Mouse (Mus musculus) limb, embryonic 12.5 days (tissue): ENCODE measurements around the gene Mcemp1. TPM values are rescaled to one million over a fixed set of nuclear protein-coding genes. Genes with fewer than 3 reads are reported as not detected.

ENCODE experiments used
- ATAC-seq: fragments of 200-750 bp; cut with Nextera tagmentation; 2 replicates; pipeline ENCODE4 v1.8.0; 2017; ENCODE audit warnings: low read depth, moderate TSS enrichment; ENCODE audit not compliant: insufficient number of reproducible peaks, insufficient read depth, low FRiP score, low TSS enrichment
- H3K27ac ChIP-seq: fragments of 300-500 bp; sonication (generic); 2 replicates; pipeline ENCODE4 v1.5.1; 2016; ENCODE audit warnings: mild to moderate bottlenecking, moderate library complexity
- H3K27me3 ChIP-seq: fragments of 300-500 bp; sonication (generic); 2 replicates; pipeline ENCODE4 v1.6.1; 2016; ENCODE audit warnings: mild to moderate bottlenecking, moderate library complexity
- H3K36me3 ChIP-seq: fragments of 300-500 bp; sonication (generic); 2 replicates; pipeline ENCODE4 v1.6.1; 2016; ENCODE audit warnings: mild to moderate bottlenecking, moderate library complexity
- H3K4me1 ChIP-seq: fragments of 300-500 bp; sonication (generic); replicated peaks from 2 replicates; pipeline ENCODE4 v1.6.1; 2016
- H3K4me2 ChIP-seq: fragments of 300-500 bp; sonication (generic); 2 replicates; pipeline ENCODE4 v1.6.1; 2016; ENCODE audit warnings: mild to moderate bottlenecking, moderate library complexity
- H3K4me3 ChIP-seq: fragments of 300-500 bp; sonication (generic); replicated peaks from 2 replicates; pipeline ENCODE4 v1.5.1; 2016; ENCODE audit warnings: mild to moderate bottlenecking
- H3K9ac ChIP-seq: fragments of 300-500 bp; sonication (generic); replicated peaks from 2 replicates; pipeline ENCODE4 v1.6.1; 2016; ENCODE audit warnings: mild to moderate bottlenecking, moderate library complexity
- H3K9me3 ChIP-seq: fragments of 300-500 bp; sonication (generic); 2 replicates; pipeline ENCODE4 v1.6.1; 2016; ENCODE audit warnings: mild to moderate bottlenecking, moderate library complexity
- WGBS: fragments of 180-500 bp; shearing (Covaris S2); methylation state at CpG from one replicate; pipeline ENCODE4 v1.1.7; 2016; 5-methylcytosine and 5-hydroxymethylcytosine counted together
- polyA plus RNA-seq: library from polyadenylated mRNA; unstranded; fragments of >200 nt; fragmentation: Nextera tagmentation; extraction: Ambion mirVana; gene quantifications from 2 replicates; pipeline ENCODE4 v1.2.1, GENCODE M21; 2016

Mcemp1 gene
- polyA plus RNA-seq, 1 experiment from 2014 or later: not detected

DNA sequence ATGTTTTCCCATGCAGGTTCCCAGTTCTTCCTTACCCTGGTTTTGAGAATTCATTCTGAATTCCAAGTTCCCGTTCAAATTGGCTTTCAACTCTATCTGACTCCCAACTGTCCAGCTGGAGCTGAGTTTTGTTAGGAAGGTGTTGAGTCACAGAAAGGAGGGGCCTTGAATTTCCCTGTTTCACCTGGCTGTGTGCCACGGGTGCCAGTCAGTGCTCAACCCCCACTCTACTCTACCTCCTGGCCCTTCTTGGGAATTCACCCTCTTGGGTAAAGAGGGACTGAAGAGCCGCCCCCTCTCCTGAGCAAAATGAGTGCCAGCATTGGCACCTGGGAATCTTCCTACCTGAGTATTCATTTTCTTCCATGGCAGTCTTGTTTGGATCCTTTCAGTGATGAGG is 25.2 kb downstream of the Mcemp1 start:
- no peak overlapping the region for H3K9ac ChIP-seq
- H3K27me3 ChIP-seq: no peaks in the 10 kb centered on the region
- H3K4me3 ChIP-seq: no peak overlapping the region
- H3K27ac ChIP-seq: no peak overlapping the region
- no peaks in the 10 kb centered on the region for H3K4me1 ChIP-seq
- no peaks in the 10 kb centered on the region for H3K9me3 ChIP-seq
- no peaks in the 10 kb centered on the region for H3K36me3 ChIP-seq
- 68% methylated on average over 3 of the region's 3 CpGs for WGBS
- no peak for ATAC-seq
- no peak overlapping the region for H3K4me2 ChIP-seq

DNA sequence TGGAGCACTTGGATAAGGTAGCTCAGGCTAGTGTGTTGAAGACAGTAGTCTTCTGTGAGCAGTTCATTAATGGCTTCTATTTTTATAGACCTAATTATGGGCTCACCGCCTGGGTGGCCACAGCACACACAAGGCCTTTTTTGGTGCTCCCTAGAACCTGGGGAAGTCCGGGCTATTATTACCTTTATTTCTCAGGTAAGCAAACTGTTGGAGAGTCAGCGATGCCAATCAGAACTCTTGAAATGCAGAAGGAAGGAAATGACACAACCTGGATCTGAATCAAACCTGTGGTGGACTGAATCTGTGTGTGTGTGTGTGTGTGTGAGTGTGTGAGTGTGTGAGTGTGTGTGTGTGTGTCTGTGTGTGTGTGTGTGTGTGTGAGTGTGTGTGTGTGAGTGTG is 28.6 kb downstream of the Mcemp1 start, which contains the start of gene Fcer2a:
Fcer2a (minus strand) TSS at position 55 of the 400 bp plus-strand sequence.
- Histone ChIP-seq H3K4me2 (no peak within 1 kb of the TSS), H3K36me3 (no peaks in the 10 kb centered on the region), H3K27ac (no peak within 1 kb of the TSS), H3K4me3 (no peak within 1 kb of the TSS), H3K9me3 (no peaks in the 10 kb centered on the region), H3K27me3 (no peaks in the 10 kb centered on the region), H3K9ac (no peak within 1 kb of the TSS), H3K4me1 (no peaks in the 10 kb centered on the region)
- 77% methylated on average over 3 of the region's 3 CpGs for WGBS
- no peak for ATAC-seq

DNA sequence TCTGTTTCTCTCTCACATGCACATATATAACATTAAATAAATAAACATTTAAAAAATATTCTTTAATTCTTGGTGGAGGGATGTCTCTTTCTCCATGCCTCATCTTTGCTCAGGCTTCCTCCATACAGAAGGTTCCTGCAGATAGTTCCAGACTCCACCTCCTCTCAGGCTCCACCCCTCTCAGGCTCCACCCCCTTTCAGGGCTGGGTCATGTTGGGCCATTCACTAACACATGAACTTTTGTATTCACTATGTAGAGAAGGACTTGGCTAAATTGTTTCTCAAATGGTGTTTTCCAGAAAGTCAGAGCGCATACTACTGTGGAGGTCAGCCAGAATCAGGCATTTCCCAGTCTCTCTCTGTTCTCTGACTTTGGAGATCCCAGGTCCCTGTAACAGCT is 35.9 kb downstream of the Mcemp1 start:
- H3K9ac ChIP-seq: no peak overlapping the region
- ATAC-seq: no peak
- H3K4me3 ChIP-seq: no peak overlapping the region
- no peaks in the 10 kb centered on the region for H3K9me3 ChIP-seq
- H3K4me1 ChIP-seq: no peaks in the 10 kb centered on the region
- no peak overlapping the region for H3K4me2 ChIP-seq
- no peaks in the 10 kb centered on the region for H3K27me3 ChIP-seq
- H3K36me3 ChIP-seq: no peaks in the 10 kb centered on the region
- no peak overlapping the region for H3K27ac ChIP-seq
- 100% methylated on average over 1 of the region's 1 CpGs for WGBS

DNA sequence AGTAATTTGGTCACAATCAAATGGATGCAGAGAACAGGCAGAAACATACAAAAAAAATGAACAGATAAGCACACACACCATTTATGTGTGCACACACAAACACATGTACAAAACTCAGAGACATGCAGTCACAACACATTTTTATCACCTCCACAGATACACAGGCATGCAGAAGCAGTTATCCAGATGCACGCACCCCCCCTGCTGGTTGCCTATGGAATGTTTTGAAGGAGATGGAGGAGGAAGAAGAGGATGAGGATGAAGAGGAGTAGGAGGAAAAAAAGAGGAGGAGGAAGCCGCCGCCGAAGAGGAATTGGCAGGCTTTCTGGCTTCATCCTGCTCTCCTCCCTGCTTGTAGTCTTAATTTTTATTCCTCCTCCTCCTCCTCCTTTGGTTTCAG is 40.2 kb downstream of the Mcemp1 start:
- no peak for ATAC-seq
- no peaks in the 10 kb centered on the region for H3K9me3 ChIP-seq
- H3K27ac ChIP-seq: no peak overlapping the region
- no peak overlapping the region for H3K4me3 ChIP-seq
- no peak overlapping the region for H3K4me2 ChIP-seq
- H3K9ac ChIP-seq: no peak overlapping the region
- 71% methylated on average over 4 of the region's 4 CpGs for WGBS
- H3K36me3 ChIP-seq: no peaks in the 10 kb centered on the region
- no peaks in the 10 kb centered on the region for H3K4me1 ChIP-seq
- H3K27me3 ChIP-seq: no peaks in the 10 kb centered on the region

DNA sequence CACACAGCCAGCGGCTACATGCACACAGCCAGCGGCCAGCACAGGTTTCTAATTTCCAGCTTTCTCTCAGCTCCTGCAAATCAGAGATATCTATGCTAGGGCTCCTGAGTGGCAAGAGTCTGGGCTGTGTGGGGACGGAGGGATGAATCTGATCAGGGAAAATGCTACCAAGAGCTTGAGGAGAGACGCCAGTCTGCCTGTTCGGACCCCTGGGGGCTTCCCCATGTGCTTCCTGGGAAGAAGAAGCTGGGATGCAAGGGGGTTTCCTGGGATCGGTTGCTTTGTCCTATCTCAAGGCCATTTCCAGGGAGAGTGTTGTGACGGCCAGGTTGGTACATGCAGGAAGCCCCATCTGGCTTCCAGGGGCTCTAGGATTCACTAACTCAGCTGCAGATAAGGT is 42.1 kb downstream of the Mcemp1 start:
- no peaks in the 10 kb centered on the region for H3K36me3 ChIP-seq
- 67% methylated on average over 7 of the region's 7 CpGs for WGBS
- no peaks in the 10 kb centered on the region for H3K27me3 ChIP-seq
- no peak for ATAC-seq
- no peaks in the 10 kb centered on the region for H3K4me1 ChIP-seq
- H3K27ac ChIP-seq: no peak overlapping the region
- H3K9ac ChIP-seq: no peak overlapping the region
- H3K9me3 ChIP-seq: no peaks in the 10 kb centered on the region
- H3K4me2 ChIP-seq: no peak overlapping the region
- H3K4me3 ChIP-seq: no peak overlapping the region

DNA sequence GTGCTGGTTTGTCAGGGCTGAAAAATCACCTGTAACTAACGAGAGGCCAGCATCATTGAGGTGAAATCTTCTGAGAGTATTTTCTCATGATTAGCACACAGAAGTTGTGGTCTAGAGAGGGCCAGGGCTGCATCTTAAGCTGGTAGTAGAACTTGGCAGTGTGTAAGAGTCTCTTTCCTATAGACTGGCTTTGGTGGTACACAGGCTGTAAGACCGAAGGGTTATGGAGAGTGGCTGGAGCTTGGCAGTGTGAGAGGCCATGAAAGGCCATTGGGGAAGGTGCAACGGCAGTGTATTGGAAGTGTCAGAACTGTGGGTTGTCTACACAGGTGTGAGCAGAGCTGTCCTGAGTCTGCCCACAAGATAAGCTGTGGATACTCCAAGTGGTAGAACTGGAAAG is 44.8 kb downstream of the Mcemp1 start:
- Histone ChIP-seq H3K27ac (no peak overlapping the region), H3K9me3 (no peaks in the 10 kb centered on the region), H3K4me2 (no peak overlapping the region), H3K36me3 (no peaks in the 10 kb centered on the region), H3K4me1 (no peaks in the 10 kb centered on the region), H3K9ac (no peak overlapping the region), H3K4me3 (no peak overlapping the region), H3K27me3 (no peaks in the 10 kb centered on the region)
- 80% methylated on average over 3 of the region's 3 CpGs for WGBS
- ATAC-seq: no peak

DNA sequence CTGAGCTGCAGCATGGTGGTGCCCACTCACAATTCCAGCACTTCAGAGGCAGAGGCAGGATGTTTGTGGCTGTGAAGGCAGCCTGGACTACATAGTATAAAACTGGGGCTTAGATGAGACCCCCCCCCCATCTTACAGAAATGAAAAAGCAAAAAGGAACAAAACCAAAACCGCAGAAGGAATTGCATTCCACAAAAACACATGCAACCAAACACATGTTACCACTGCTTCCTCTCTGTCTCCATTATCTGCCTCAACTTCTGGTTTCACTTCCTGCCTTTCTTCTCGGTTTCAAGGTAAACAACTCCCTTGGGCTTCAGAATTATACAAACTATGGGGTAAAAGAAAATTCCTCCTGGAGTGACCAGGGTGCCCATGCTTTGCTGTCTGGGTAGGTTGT is 46.1 kb downstream of the Mcemp1 start:
- Histone ChIP-seq H3K9ac (no peak overlapping the region), H3K4me1 (no peaks in the 10 kb centered on the region), H3K9me3 (no peaks in the 10 kb centered on the region), H3K36me3 (no peaks in the 10 kb centered on the region), H3K27me3 (no peaks in the 10 kb centered on the region), H3K4me2 (no peak overlapping the region), H3K27ac (no peak overlapping the region), H3K4me3 (no peak overlapping the region)
- WGBS: 61% methylated on average over 2 of the region's 2 CpGs
- ATAC-seq: no peak

DNA sequence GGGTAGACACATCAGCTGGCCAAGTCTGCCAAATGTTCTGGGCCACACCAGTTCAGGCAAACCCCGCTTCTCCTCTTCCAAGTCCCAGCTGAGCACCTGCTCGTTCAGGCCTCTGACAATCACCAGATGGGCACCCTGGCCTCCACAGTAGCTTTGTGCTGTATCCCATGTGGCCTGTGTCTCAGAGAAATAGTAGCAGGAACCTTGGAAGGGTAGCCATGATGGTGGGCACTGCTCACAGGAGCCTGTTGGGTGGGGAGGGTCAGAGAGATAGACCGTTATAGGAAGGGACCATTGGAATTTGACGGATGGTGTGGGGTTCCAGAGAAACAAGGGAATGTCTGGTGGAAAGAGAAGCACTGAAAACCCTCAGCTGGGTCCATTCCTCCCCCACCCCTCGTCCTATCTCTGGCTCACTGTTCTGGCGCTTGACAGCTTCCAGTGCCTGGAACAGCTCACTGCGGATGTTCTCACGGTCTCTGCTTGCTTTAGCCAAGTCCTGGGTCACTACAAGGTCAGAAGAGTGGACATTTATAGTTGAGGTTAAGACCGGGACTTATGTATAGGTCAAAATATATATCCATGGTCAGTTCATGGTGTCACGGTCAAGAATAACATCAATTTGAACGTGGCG is 51.9 kb downstream of the Mcemp1 start:
- Histone ChIP-seq H3K27me3 (no peaks in the 10 kb centered on the region), H3K9ac (no peak overlapping the region), H3K9me3 (no peaks in the 10 kb centered on the region), H3K4me2 (no peak overlapping the region), H3K27ac (no peak overlapping the region), H3K4me3 (no peak overlapping the region), H3K36me3 (no peaks in the 10 kb centered on the region), H3K4me1 (no peaks in the 10 kb centered on the region)
- WGBS: 82% methylated on average over 12 of the region's 12 CpGs
- no peak for ATAC-seq

DNA sequence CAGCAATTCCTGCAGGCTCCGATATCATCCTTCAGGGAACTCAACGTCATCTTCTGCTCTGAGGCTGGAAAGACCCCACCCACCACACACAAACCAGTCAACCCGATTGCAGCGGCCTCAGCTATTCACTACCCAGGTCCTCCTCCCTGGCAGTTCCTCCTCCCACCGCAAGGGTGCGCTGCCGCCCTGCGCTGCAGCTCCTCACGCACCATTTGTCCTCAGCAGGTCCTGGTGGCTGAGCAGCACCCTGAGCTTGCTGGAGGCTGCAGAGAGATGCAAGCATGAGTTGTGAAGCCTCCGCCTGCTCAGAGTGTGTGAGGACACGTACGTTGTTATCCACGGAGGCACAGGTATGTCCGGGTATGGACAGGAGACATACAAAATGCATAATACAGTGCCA is 53.0 kb downstream of the Mcemp1 start:
- Histone ChIP-seq H3K27ac (no peak overlapping the region), H3K4me1 (no peaks in the 10 kb centered on the region), H3K9ac (no peak overlapping the region), H3K36me3 (no peaks in the 10 kb centered on the region), H3K4me2 (no peak overlapping the region), H3K9me3 (no peaks in the 10 kb centered on the region), H3K4me3 (no peak overlapping the region), H3K27me3 (no peaks in the 10 kb centered on the region)
- WGBS: 17% methylated on average over 14 of the region's 14 CpGs
- no peak for ATAC-seq

Other genes with a start within 250 kb of the Mcemp1 start
- 5.9 and 7.6 TPM in 2 replicates for gene Pex11g, start 198.1 kb upstream of the Mcemp1 start, polyA plus RNA-seq
- not detected in 2 replicates for gene Tex45, start 194.9 kb upstream of the Mcemp1 start, polyA plus RNA-seq
- 61.1 and 68.1 TPM in 2 replicates for gene Zfp358, start 172.6 kb upstream of the Mcemp1 start, polyA plus RNA-seq
- 52.9 and 59.4 TPM in 2 replicates for gene Mcoln1, start 165.3 kb upstream of the Mcemp1 start, polyA plus RNA-seq
- 22.9 and 29.5 TPM in 2 replicates for gene Pnpla6, start 150.4 kb upstream of the Mcemp1 start, polyA plus RNA-seq
- gene C330021F23Rik, start 97.8 kb upstream of the Mcemp1 start, polyA plus RNA-seq: 0.69 and 0.74 TPM in 2 replicates
- 7.0 and 8.5 TPM in 2 replicates for gene Camsap3, start 78.5 kb upstream of the Mcemp1 start, polyA plus RNA-seq
- 67.7 and 68.9 TPM in 2 replicates for gene Xab2, start 44.4 kb upstream of the Mcemp1 start, polyA plus RNA-seq
- 115 and 133 TPM in 2 replicates for gene Pet100, start 44.2 kb upstream of the Mcemp1 start, polyA plus RNA-seq
- 0.31 and 0.61 TPM in 2 replicates for gene Pcp2, start 40.2 kb upstream of the Mcemp1 start, polyA plus RNA-seq
- gene Stxbp2, start 34.8 kb upstream of the Mcemp1 start, polyA plus RNA-seq: 27.8 and 32.4 TPM in 2 replicates
- not detected in 2 replicates for gene Retn, start 10.0 kb upstream of the Mcemp1 start, polyA plus RNA-seq
- 13.9 and 14.0 TPM in 2 replicates for gene Fcor, start 6.6 kb downstream of the Mcemp1 start, polyA plus RNA-seq
- 37.6 and 38.2 TPM in 2 replicates for gene Trappc5, start 10.5 kb downstream of the Mcemp1 start, polyA plus RNA-seq
- 0.37 TPM in 1 of 2 replicates, not detected in the other for gene Fcer2a, start 28.4 kb downstream of the Mcemp1 start, polyA plus RNA-seq
- gene Clec4g, start 54.9 kb downstream of the Mcemp1 start, polyA plus RNA-seq: not detected in 2 replicates
- not detected in 2 replicates for gene Cd209a, start 83.2 kb downstream of the Mcemp1 start, polyA plus RNA-seq
- not detected in 2 replicates for gene Cd209e, start 188.6 kb downstream of the Mcemp1 start, polyA plus RNA-seq
- not detected in 2 replicates for gene Cd209d, start 212.8 kb downstream of the Mcemp1 start, polyA plus RNA-seq